Mouse (Mus musculus) bone marrow macrophage, adult 2 months (primary cell): ENCODE measurements around the gene Cpa2.

Experiments
- CTCF ChIP-seq: IDR thresholded peaks from 2 replicates; pipeline ENCODE4 v1.5.1; 2012; ENCODE audit warnings: low read depth, mild to moderate bottlenecking, low read length, moderate library complexity
- POLR2A ChIP-seq: IDR thresholded peaks from 2 replicates; pipeline ENCODE4 v1.6.1; 2012; ENCODE audit warnings: mild to moderate bottlenecking, low read depth, low read length, borderline replicate concordance

GRCm38 (mm10) chr6:30538240-30538639 lies 3.1 kb upstream of the Cpa2 start:
- TF ChIP-seq CTCF = no peak
- no peak for TF ChIP-seq POLR2A
